Mouse (Mus musculus): Measurements from ENCODE around the gene Cux1.

DNA sequence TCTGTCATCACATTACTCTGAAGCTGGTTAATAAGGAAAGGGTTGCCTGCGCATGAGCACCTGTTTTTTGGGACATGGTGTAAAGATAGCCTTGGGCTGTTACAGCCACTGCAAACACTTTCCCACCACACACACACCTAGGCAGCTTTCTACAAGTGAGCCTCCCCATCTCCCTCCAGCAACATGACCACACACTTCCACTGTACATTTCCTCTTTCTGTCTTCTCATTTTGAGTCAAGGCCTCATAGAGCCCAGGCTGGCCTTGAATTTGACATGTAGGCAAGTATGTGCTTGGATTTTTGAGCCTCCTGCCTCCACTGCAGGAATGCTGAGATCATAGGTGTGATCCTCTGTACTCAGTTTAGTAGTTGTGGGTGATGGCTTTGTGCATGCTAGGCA is 170.6 kb downstream of the Cux1 start:
- TF ChIP-seq GATA1 (IDR thresholded peaks at IDR 0.05; ENCODE audit: borderline replicate concordance, low read length) = no peak
- TF ChIP-seq FLI1 (IDR thresholded peaks at IDR 0.05; ENCODE audit: low read length) = no peak
